Mouse (Mus musculus): Measurements from ENCODE around the gene Elof1. TPM values are rescaled to one million over a fixed set of nuclear protein-coding genes. Genes with fewer than 3 reads are reported as not detected.

Elof1 gene
- polyA plus RNA-seq, 1 experiment, result 130 TPM

DNA sequence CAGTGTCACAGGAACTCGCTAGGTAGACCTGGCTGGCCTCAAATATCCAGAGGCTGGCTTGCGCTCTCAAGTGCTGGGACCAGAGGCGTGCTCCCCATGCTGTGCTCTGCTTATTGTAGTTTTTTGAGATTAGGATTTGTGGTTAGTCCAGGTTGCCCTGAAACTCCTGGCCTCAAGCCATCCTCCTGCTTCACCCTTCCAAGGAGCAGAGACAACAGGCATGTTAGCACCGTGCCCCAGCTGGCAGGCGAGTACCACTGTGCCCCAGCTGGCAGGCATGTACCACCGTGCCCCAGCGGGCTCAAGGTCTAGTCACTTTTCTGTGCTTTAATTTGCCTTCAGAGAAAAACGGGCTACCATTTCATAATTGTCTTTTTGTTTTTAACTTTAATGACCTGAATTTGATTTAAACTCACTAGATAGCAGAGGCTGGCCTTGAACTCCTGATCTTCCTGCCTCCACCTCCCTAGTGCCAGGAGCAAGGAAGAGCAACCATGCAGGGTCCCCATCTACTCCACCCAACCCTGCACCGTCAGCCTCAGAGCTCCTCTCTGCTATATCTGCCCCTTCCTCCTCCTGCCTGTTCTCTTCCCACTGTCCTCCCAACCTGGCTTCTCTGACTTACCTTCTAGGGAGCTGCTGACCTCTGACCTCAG, 18.1 kb upstream of the Elof1 start:
- 50% methylated on average over 9 of the region's 9 CpGs for WGBS
- H3K27ac ChIP-seq (ENCODE audit: insufficient read depth, low read length), result no peak overlapping the region

GRCm38 (mm10) chr9:22134246-22134890, 17.4 kb upstream of the Elof1 start:
- Histone ChIP-seq H3K4me3 (replicated peaks; ENCODE audit: insufficient read depth, low read depth, low read length) (no peak overlapping the region), H3K27ac (ENCODE audit: insufficient read depth, low read length) (no peak overlapping the region), H3K4me1 (ENCODE audit: control insufficient read depth, insufficient read depth, low read length) (no peaks in the 10 kb centered on the region), H3K27me3 (ENCODE audit: control insufficient read depth, insufficient read depth, low read length) (no peaks in the 10 kb centered on the region)
- no peak for DNase-seq
- TF ChIP-seq CTCF (IDR thresholded peaks at IDR 0.05; ENCODE audit: borderline replicate concordance, insufficient read depth, low read depth, low read length) (no peak), POLR2A (IDR thresholded peaks at IDR 0.05; ENCODE audit: borderline replicate concordance, insufficient read depth, low read length) (no peak)
- 87% methylated on average over 7 of the region's 7 CpGs for WGBS

More for the DNA sequence above, 18.1 kb upstream of the Elof1 start:
- Histone ChIP-seq H3K27me3 (ENCODE audit: control insufficient read depth, insufficient read depth, low read length) (no peaks in the 10 kb centered on the region), H3K4me3 (replicated peaks; ENCODE audit: insufficient read depth, low read depth, low read length) (no peak overlapping the region), H3K4me1 (ENCODE audit: control insufficient read depth, insufficient read depth, low read length) (no peaks in the 10 kb centered on the region)
- TF ChIP-seq CTCF (IDR thresholded peaks at IDR 0.05; ENCODE audit: borderline replicate concordance, insufficient read depth, low read depth, low read length) (no peak), POLR2A (IDR thresholded peaks at IDR 0.05; ENCODE audit: borderline replicate concordance, insufficient read depth, low read length) (no peak)
- no peak for DNase-seq

GRCm38 (mm10) chr9:22132220-22132619, 15.2 kb upstream of the Elof1 start:
- no peaks in the 10 kb centered on the region for H3K27me3 ChIP-seq (ENCODE audit: control insufficient read depth, insufficient read depth, low read length)
- WGBS, result 76% methylated on average over 11 of the region's 11 CpGs
- no peak for TF ChIP-seq POLR2A (IDR thresholded peaks at IDR 0.05; ENCODE audit: borderline replicate concordance, insufficient read depth, low read length)
- no peak for TF ChIP-seq CTCF (IDR thresholded peaks at IDR 0.05; ENCODE audit: borderline replicate concordance, insufficient read depth, low read depth, low read length)
- no peak overlapping the region for H3K27ac ChIP-seq (ENCODE audit: insufficient read depth, low read length)
- no peaks in the 10 kb centered on the region for H3K4me1 ChIP-seq (ENCODE audit: control insufficient read depth, insufficient read depth, low read length)
- DNase-seq, result no peak
- no peak overlapping the region for H3K4me3 ChIP-seq (replicated peaks; ENCODE audit: insufficient read depth, low read depth, low read length)

GRCm38 (mm10) chr9:22131226-22131981, 14.4 kb upstream of the Elof1 start:
- TF ChIP-seq POLR2A (IDR thresholded peaks at IDR 0.05; ENCODE audit: borderline replicate concordance, insufficient read depth, low read length) (no peak), CTCF (IDR thresholded peaks at IDR 0.05; ENCODE audit: borderline replicate concordance, insufficient read depth, low read depth, low read length) (no peak)
- WGBS, result 10% methylated on average over 35 of the region's 35 CpGs
- DNase-seq, result no peak
- no peaks in the 10 kb centered on the region for H3K4me1 ChIP-seq (ENCODE audit: control insufficient read depth, insufficient read depth, low read length)
- no peak overlapping the region for H3K27ac ChIP-seq (ENCODE audit: insufficient read depth, low read length)
- H3K27me3 ChIP-seq (ENCODE audit: control insufficient read depth, insufficient read depth, low read length), result no peaks in the 10 kb centered on the region
- no peak overlapping the region for H3K4me3 ChIP-seq (replicated peaks; ENCODE audit: insufficient read depth, low read depth, low read length)

DNA sequence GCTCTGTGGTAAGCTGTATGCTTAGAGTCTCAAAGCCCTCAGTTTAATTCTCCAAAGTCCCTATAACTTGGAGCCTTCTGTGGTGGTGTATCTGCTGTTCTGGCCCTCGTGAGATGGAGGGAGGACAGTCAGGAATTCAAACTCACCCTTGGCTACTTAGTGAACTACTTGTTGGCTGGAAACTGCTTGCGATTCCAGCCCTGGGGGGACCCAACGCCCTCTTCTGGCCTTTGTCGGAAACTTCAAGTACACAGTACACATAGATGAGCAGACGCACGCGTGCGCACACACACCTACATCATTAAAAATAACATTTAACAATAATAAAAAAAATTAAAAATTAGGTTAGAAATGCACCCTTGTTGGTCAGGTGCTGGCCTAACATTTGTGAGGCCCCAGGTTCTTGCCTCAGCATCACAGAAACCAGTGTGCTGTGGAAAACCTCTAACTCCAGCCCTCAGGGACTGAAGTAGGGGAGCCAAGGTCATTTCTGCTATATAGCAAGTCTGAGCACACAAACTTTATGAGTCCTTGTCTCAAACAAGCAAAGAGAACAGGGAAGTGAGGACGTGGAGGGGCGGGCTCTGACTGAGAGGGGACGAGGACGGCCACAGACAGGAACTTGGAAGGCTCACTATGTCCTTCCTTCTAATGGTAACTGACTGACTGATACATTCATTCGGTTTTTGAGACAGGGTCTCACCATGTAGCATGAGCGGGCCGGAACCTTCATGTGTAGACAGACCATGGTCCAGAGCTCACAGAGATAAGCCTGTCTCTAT, 8.5 kb upstream of the Elof1 start:
- Histone ChIP-seq H3K4me3 (replicated peaks; ENCODE audit: insufficient read depth, low read depth, low read length) (no peak overlapping the region), H3K4me1 (ENCODE audit: control insufficient read depth, insufficient read depth, low read length) (no peaks in the 10 kb centered on the region), H3K27ac (ENCODE audit: insufficient read depth, low read length) (no peak overlapping the region), H3K27me3 (ENCODE audit: control insufficient read depth, insufficient read depth, low read length) (no peaks in the 10 kb centered on the region)
- no peak for DNase-seq
- 92% methylated on average over 15 of the region's 15 CpGs for WGBS
- no peak for TF ChIP-seq CTCF (IDR thresholded peaks at IDR 0.05; ENCODE audit: borderline replicate concordance, insufficient read depth, low read depth, low read length)
- TF ChIP-seq POLR2A (IDR thresholded peaks at IDR 0.05; ENCODE audit: borderline replicate concordance, insufficient read depth, low read length), result no peak

DNA sequence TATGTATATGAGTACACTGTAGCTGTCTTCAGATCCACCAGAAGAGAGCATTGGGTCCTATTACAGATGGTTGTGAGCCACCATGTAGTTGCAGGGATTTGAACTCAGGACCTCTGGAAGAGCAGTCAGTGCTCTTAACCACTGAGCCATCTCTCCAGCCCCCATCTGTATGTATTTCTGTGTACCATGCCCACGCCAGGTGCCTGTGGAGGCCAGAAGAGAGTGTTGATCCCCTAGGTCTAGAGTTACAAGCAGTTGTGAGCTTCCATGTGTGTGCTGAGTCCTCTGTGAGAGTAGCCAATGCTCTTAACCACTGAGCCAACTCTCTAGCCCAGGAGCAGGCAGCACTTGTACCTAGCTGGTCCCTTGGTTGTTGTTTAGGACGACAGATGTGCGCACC, 7.2 kb upstream of the Elof1 start:
- H3K27ac ChIP-seq (ENCODE audit: insufficient read depth, low read length), result no peak overlapping the region

DNA sequence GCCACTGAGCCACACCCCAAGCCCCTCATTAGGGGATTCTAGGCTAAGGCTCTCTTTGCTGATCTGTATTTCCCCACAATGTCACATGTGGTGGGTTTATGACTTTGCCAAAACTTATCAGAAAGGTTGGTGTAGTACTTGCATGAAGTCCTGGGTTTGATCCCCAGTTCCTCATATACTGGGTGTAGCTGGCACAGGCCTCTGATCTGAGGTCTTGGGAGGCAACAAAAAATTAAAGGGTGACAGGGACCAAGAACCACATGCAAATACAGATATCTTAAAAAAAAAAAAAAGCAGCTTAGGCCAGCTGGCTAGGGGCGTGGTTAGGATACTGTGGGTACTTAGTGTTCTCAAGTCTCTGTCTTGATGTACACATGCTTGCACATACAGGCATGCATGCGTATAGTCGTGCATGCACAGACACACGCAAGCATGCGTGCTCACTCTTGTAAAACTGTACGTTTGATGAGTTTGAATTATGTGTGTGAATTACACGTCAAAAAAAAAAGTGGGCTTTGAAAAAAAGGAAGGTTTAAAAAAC, 6.2 kb upstream of the Elof1 start:
- Histone ChIP-seq H3K4me3 (replicated peaks; ENCODE audit: insufficient read depth, low read depth, low read length) (no peak overlapping the region), H3K4me1 (ENCODE audit: control insufficient read depth, insufficient read depth, low read length) (no peaks in the 10 kb centered on the region), H3K27me3 (ENCODE audit: control insufficient read depth, insufficient read depth, low read length) (no peaks in the 10 kb centered on the region), H3K27ac (ENCODE audit: insufficient read depth, low read length) (no peak overlapping the region)
- TF ChIP-seq POLR2A (IDR thresholded peaks at IDR 0.05; ENCODE audit: borderline replicate concordance, insufficient read depth, low read length) (no peak), CTCF (IDR thresholded peaks at IDR 0.05; ENCODE audit: borderline replicate concordance, insufficient read depth, low read depth, low read length) (no peak)
- no peak for DNase-seq
- WGBS, result 83% methylated on average over 7 of the region's 7 CpGs

More for the DNA sequence above, 7.2 kb upstream of the Elof1 start:
- TF ChIP-seq CTCF (IDR thresholded peaks at IDR 0.05; ENCODE audit: borderline replicate concordance, insufficient read depth, low read depth, low read length) (no peak), POLR2A (IDR thresholded peaks at IDR 0.05; ENCODE audit: borderline replicate concordance, insufficient read depth, low read length) (no peak)
- DNase-seq, result no peak
- no peaks in the 10 kb centered on the region for H3K27me3 ChIP-seq (ENCODE audit: control insufficient read depth, insufficient read depth, low read length)
- no peaks in the 10 kb centered on the region for H3K4me1 ChIP-seq (ENCODE audit: control insufficient read depth, insufficient read depth, low read length)
- 90% methylated on average over 3 of the region's 3 CpGs for WGBS
- H3K4me3 ChIP-seq (replicated peaks; ENCODE audit: insufficient read depth, low read depth, low read length), result no peak overlapping the region

Measured in cerebellum, adult 2 months (tissue).